8 mouse cellular contexts compared by ENCODE assay signal in genomic region chr1:52844782-52845665, GRCm38 (mm10). TPM values are rescaled to one million over a fixed set of nuclear protein-coding genes. Genes with fewer than 3 reads are reported as not detected.
DNase-seq lines count a peak whose midpoint lies in the region; ATAC-seq and TF ChIP-seq lines count a peak whose summit lies in the region.

TSS of gene Hibch (plus strand) at chr1:52844929.

- WGBS in embryonic facial prominence, embryonic 13.5 days = 3% methylated on average over 45 of the region's 45 CpGs
- WGBS in kidney, adult 2 months = under 1% methylated on average over 45 of the region's 45 CpGs
- 3% methylated on average over 45 of the region's 45 CpGs for whole genome bisulfite sequencing in limb, embryonic 12.5 days
- 2% methylated on average over 44 of the region's 45 CpGs for WGBS in midbrain, embryonic 15.5 days
- under 1% methylated on average over 45 of the region's 45 CpGs for WGBS in spleen, adult 2 months

- H3K4me2 ChIP-seq in embryonic facial prominence, embryonic 13.5 days = peak within 1 kb of the TSS; percentile 76
- peak within 1 kb of the TSS; percentile 71 for H3K4me2 ChIP-seq in limb, embryonic 12.5 days
- H3K4me2 ChIP-seq in midbrain, embryonic 15.5 days = peak within 1 kb of the TSS; percentile 62

- 0 out of 2 replicates have a peak, but pooled peaks cover 8% of the 10 kb centered on the region for H3K4me1 ChIP-seq in embryonic facial prominence, embryonic 13.5 days
- H3K4me1 ChIP-seq in kidney, adult 2 months (ENCODE audit: control insufficient read depth, insufficient read depth, low read length) = peaks cover 6% of the 10 kb centered on the region; the same call in 1 of the 2 replicates
- H3K4me1 ChIP-seq in limb, embryonic 12.5 days (replicated peaks) = peaks cover 7% of the 10 kb centered on the region; the same call in 1 of the 2 replicates
- H3K4me1 ChIP-seq in midbrain, embryonic 15.5 days = peaks cover 12% of the 10 kb centered on the region
- peaks cover 7% of the 10 kb centered on the region; the same call in 1 of the 2 replicates for H3K4me1 ChIP-seq in spleen, adult 2 months (ENCODE audit: control insufficient read depth, insufficient read depth, insufficient read length)

- peak within 1 kb of the TSS; percentile 83 for H3K9ac ChIP-seq in embryonic facial prominence, embryonic 13.5 days
- peak within 1 kb of the TSS; percentile 60 for H3K9ac ChIP-seq in limb, embryonic 12.5 days (replicated peaks)
- H3K9ac ChIP-seq in midbrain, embryonic 15.5 days = peak within 1 kb of the TSS; percentile 74

- peak; percentile 100 for ATAC-seq in embryonic facial prominence, embryonic 13.5 days (ENCODE audit: insufficient number of reproducible peaks, insufficient read depth, low FRiP score, low TSS enrichment, low read depth)
- ATAC-seq in limb, embryonic 12.5 days (ENCODE audit: insufficient number of reproducible peaks, insufficient read depth, low FRiP score, low TSS enrichment, low read depth) = peak; percentile 100
- ATAC-seq in midbrain, embryonic 15.5 days (replicated peaks) = peak; percentile 100

- H3K9me3 ChIP-seq in embryonic facial prominence, embryonic 13.5 days = no peaks in the 10 kb centered on the region
- H3K9me3 ChIP-seq in limb, embryonic 12.5 days = no peaks in the 10 kb centered on the region
- H3K9me3 ChIP-seq in midbrain, embryonic 15.5 days = no peaks in the 10 kb centered on the region

- H3K27ac ChIP-seq in embryonic facial prominence, embryonic 13.5 days = peak within 1 kb of the TSS; percentile 66; the same call in 1 of the 2 replicates
- H3K27ac ChIP-seq in kidney, adult 2 months (ENCODE audit: insufficient read depth, low read depth, low read length) = peak within 1 kb of the TSS; percentile 79
- H3K27ac ChIP-seq in limb, embryonic 12.5 days = peak within 1 kb of the TSS; percentile 76
- peak within 1 kb of the TSS; percentile 88 for H3K27ac ChIP-seq in midbrain, embryonic 15.5 days
- H3K27ac ChIP-seq in spleen, adult 2 months (ENCODE audit: insufficient read depth, low read length) = peak within 1 kb of the TSS; percentile 90

- TF ChIP-seq CTCF in kidney, adult 2 months (conservative IDR thresholded peaks at IDR 0.05; ENCODE audit: insufficient read depth, insufficient read length, low read depth, low read length) = no peak
- TF ChIP-seq CTCF in spleen, adult 2 months (IDR thresholded peaks at IDR 0.05; ENCODE audit: extremely low read depth, insufficient read depth, insufficient read length, insufficient replicate concordance) = no peak

- H3K36me3 ChIP-seq in embryonic facial prominence, embryonic 13.5 days = no peaks in the 10 kb centered on the region
- H3K36me3 ChIP-seq in kidney, adult 2 months (ENCODE audit: control insufficient read depth, insufficient read depth, low read length) = no peaks in the 10 kb centered on the region
- no peaks in the 10 kb centered on the region for H3K36me3 ChIP-seq in limb, embryonic 12.5 days
- no peaks in the 10 kb centered on the region for H3K36me3 ChIP-seq in midbrain, embryonic 15.5 days (replicated peaks)
- no peaks in the 10 kb centered on the region for H3K36me3 ChIP-seq in spleen, adult 2 months (ENCODE audit: control insufficient read depth, insufficient read depth, low read length)

- peak; percentile 99 for DNase-seq in 3134 (ENCODE audit: extremely low read depth, insufficient read length, low spot score)
- DNase-seq in adrenal gland, postnatal 36 days = peak; percentile 99
- DNase-seq in heart, adult 18-20 months = peak; percentile 99 to 100
- peak; percentile 100 for DNase-seq in kidney, adult 2 months
- DNase-seq in spleen, adult 2 months (ENCODE audit: low read depth in 1 of 2, low spot score in 2 of 2) = peak; percentile 98

- TF ChIP-seq POLR2A in kidney, adult 2 months (IDR thresholded peaks at IDR 0.05; ENCODE audit: low read depth, low read length) = peak; percentile 72
- peak; percentile 90 for TF ChIP-seq POLR2A in spleen, adult 2 months (IDR thresholded peaks at IDR 0.05; ENCODE audit: low read depth, low read length)

- H3K4me3 ChIP-seq in embryonic facial prominence, embryonic 13.5 days = peak within 1 kb of the TSS; percentile 61
- H3K4me3 ChIP-seq in kidney, adult 2 months (ENCODE audit: insufficient read depth, low read depth, low read length) = peak within 1 kb of the TSS; percentile 90
- H3K4me3 ChIP-seq in limb, embryonic 12.5 days (replicated peaks) = peak within 1 kb of the TSS; percentile 56
- H3K4me3 ChIP-seq in midbrain, embryonic 15.5 days = peak within 1 kb of the TSS; percentile 71
- H3K4me3 ChIP-seq in spleen, adult 2 months (ENCODE audit: extremely low read depth, insufficient read depth, insufficient read length) = peak within 1 kb of the TSS; percentile 84

- H3K27me3 ChIP-seq in embryonic facial prominence, embryonic 13.5 days = no peaks in the 10 kb centered on the region
- no peaks in the 10 kb centered on the region for H3K27me3 ChIP-seq in kidney, adult 2 months (replicated peaks; ENCODE audit: control insufficient read depth, insufficient read depth, low read length)
- no peaks in the 10 kb centered on the region for H3K27me3 ChIP-seq in limb, embryonic 12.5 days
- H3K27me3 ChIP-seq in midbrain, embryonic 15.5 days (replicated peaks) = no peaks in the 10 kb centered on the region
- no peaks in the 10 kb centered on the region for H3K27me3 ChIP-seq in spleen, adult 2 months (ENCODE audit: control insufficient read depth, insufficient read depth, low read length)

RNA-seq across cellular contexts. Expression of gene Hibch, which starts in this region (rescaled TPM):
- total RNA-seq in adrenal gland, postnatal 36 days (2021) = 10 to 100 TPM; 70.4 to 76.9 TPM
- polyA plus RNA-seq in embryonic facial prominence, embryonic 13.5 days (2015; fragmentation: Nextera tagmentation; extraction: Ambion mirVana) = 24.0 TPM in 2 replicates
- total RNA-seq in heart, adult 18-20 months (2021) = 10 to 100 TPM; 86.2 to 91.2 TPM
- 39.2 and 49.7 TPM in 2 replicates for polyA plus RNA-seq in kidney, adult 2 months (2012; rRNA removed)
- 24.2 and 26.2 TPM in 2 replicates for polyA plus RNA-seq in limb, embryonic 12.5 days (2016; fragmentation: Nextera tagmentation; extraction: Ambion mirVana)
- 30.6 and 32.4 TPM in 2 replicates for polyA plus RNA-seq in midbrain, embryonic 15.5 days (2015; fragmentation: Nextera tagmentation; extraction: Ambion mirVana)
- 7.4 and 7.6 TPM in 2 replicates for polyA plus RNA-seq in spleen, adult 2 months (2012; rRNA removed)

Comparison
In these comparisons a context has a peak if more than half of its experiments do, and no peak if none do; other contexts are left out.
1. Peak in every context shown above with its lines: DNase-seq, ATAC-seq, H3K4me3 ChIP-seq and H3K27ac ChIP-seq.